Mouse (Mus musculus): ENCODE data around the gene Xlr3b. TPM values are rescaled to one million over a fixed set of nuclear protein-coding genes. Genes with fewer than 3 reads are reported as not detected.

The Xlr3b gene
- polyA plus RNA-seq (2012; rRNA removed; ENCODE audit: low replicate concordance), result 0.75 and 3.2 TPM in 2 replicates

DNA sequence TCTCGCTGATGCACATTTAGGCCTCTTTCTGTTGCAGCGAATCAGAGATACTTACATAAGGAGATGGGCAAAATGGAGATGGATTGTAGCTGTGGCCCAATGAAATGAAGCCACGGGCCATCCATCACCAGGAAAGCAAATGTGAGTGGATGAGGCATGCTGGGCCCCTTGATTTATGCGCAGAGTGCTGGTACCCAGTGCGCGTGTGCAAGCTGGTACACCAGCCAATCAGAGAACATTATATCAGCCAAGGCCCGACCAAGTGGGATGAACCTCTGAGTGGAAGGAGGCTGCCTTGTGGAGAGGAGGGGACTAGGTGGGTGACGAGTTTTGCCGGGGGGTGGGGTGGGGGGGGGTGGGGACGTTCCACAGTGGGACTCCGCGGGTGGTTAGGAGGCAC lies at the start of gene Xlr3b:
Gene Xlr3b, plus strand, starts transcription at position 274 of the 400 bp plus-strand sequence.

DNA sequence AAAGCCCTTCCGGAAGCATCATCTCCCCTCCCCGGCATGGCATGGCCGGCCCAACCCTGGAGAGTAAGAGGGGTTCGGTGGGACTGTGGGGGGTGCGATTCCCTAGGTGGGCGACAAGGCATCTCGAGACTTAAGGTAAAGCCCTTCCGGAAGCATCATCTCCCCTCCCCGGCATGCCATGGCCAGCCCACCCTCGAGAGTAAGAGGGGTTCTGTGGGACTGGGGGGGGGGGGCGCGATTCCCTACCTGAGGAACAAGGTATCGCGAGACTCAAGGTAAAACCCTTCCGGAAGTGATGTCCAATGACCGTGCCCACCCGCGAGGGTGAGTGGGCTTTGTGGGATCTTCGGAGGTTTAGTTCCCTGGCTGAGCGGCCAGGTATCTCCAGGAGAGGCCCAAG lies 43.5 kb upstream of the Xlr3b start, which contains the start of gene Xlr5b:
Gene Xlr5b, plus strand, starts transcription at position 301 of the 400 bp plus-strand sequence.

DNA sequence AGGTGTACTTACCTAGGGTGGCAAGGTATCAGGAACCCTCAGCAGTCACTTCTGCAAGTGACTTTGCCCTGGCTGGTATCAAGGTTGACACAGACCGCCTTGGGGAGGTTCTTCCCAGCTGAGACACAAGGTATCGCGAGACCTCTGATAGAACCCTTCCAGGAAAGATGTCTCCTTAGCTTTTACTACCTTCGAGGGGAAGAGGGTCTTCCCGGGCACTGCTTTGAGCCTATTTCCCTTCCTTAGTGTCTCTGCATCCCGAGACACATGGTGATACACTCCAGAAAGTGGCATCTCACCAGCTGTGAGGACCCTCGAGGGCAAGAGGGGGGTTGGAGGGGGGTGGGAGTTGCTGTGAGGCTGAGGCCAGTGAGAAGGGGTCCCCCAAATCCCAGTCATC lies 42.7 kb upstream of the Xlr3b start, which contains the start of gene DXBay18:
Gene DXBay18, minus strand, starts transcription at position 101 of the 400 bp plus-strand sequence.

DNA sequence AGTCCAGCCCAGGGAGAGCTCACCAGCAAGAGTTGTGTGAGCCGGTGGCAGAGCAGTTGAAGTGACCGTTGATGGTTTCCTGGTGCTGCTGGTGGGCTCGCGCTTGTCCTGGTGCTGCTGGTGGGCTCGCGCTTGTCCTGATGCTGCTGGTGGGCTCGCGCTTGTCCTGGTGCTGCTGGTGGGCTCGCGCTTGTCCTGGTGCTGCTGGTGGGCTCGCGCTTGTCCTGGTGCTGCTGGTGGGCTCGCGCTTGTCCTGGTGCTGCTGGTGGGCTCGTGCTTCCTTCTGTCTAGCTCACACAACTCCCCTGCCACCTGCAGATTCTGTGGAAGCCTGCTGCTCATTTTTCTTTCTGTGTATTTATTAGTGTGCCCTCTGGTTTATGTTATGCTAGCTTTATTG lies 15.1 kb upstream of the Xlr3b start, which contains the start of gene Spin2d:
Gene Spin2d, minus strand, starts transcription at position 101 of the 400 bp plus-strand sequence.

DNA sequence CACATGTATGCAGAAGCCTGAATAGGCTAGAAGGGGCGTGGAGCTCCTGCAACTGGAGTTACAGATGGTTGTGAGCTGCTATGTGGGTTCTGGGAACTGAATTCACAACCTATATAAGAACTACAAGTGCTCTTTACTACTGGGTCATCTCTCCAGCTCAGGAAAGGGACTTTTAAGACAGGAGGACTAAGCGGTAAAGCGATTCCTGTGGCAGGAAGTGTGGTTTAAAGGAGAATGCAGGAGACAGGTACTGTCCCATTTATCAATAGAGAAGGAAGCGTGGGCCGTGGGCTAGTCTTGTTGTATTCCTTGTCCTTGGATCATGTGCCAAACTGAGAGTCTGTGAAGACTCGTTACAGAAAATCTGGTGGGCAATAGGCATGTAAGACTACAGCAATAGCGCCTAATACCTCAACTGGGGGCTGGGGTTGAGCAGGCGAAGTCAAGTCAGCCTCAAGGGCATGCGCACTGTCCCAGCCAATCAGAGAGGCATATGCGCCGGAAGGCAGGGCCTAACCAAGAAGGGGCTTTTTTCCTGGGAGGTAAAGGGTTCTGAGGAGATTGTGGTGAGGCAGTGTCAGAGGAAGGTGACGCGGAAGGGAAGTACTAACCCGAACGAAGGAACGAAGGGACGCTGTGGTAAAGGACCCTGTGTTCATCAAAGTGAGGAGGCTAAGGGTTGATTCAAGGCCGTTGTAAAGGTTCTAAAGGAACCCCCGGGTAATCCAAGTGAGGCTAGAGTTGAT lies 22.0 kb downstream of the Xlr3b start, which contains the start of gene Xlr4b:
Gene Xlr4b, plus strand, starts transcription at position 515 of the 746 bp plus-strand sequence.

DNA sequence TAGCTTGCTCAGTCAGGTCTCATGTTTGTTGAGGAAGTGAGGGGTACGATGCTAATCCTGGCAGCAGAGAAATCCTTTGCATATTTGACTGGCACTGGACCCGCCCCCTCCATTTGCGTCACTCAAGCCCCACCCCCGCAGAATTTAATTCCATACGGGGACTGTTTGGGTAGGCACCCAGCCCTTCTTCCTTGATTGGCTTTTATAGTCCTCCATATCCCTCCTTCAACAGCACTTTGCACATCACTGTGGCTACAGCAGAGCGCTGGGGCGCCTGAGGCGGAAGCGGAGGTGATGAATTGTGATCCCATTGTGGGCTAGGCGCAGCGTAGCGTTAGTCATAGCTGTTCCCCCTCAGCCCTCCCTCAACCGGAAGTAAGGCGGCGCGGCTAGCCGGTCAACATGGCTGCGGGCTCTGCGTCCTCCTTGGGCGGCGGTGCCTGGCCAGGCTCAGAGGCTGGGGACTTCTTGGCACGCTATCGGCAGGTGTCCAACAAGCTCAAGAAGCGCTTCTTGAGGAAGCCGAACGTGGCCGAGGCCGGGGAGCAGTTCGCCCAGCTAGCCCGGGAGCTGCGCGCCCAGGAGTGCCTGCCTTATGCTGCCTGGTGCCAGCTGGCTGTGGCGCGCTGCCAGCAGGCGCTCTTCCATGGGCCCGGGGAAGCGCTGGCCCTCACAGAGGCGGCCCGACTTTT lies 36.1 kb downstream of the Xlr3b start, which contains the start of gene F8a:
Gene F8a, plus strand, starts transcription at position 378 of the 692 bp plus-strand sequence.

DNA sequence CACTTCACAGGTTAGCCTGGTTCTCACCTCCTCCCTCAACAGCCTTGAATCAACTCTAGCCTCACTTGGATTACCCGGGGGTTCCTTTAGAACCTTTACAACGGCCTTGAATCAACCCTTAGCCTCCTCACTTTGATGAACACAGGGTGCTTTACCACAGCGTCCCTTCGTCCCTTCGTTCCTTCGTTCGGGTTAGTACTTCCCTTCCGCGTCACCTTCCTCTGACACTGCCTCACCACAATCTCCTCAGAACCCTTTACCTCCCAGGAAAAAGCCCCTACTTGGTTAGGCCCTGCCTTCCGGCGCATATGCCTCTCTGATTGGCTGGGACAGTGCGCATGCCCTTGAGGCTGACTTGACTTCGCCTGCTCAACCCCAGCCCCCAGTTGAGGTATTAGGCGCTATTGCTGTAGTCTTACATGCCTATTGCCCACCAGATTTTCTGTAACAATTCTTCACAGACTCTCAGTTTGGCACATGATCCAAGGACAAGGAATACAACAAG lies 50.9 kb downstream of the Xlr3b start, which contains the start of gene Xlr4c:
Gene Xlr4c, minus strand, starts transcription at position 310 of the 505 bp plus-strand sequence.

Other genes with a start within 250 kb of the Xlr3b start
- 4.6 and 10.3 TPM in 2 replicates for gene Zfp185, start 204.9 kb upstream of the Xlr3b start, polyA plus RNA-seq (2012; rRNA removed; ENCODE audit: low replicate concordance)
- not detected in 2 replicates for gene Pnma5, start 155.1 kb upstream of the Xlr3b start, polyA plus RNA-seq (2012; rRNA removed; ENCODE audit: low replicate concordance)
- 0.03 TPM in 1 of 2 replicates, not detected in the other for gene Pnma3, start 127.4 kb upstream of the Xlr3b start, polyA plus RNA-seq (2012; rRNA removed; ENCODE audit: low replicate concordance)
- 0.19 and 0.62 TPM in 2 replicates for gene Xlr4a, start 109.7 kb upstream of the Xlr3b start, polyA plus RNA-seq (2012; rRNA removed; ENCODE audit: low replicate concordance)
- 0.19 TPM in 1 of 2 replicates, not detected in the other for gene Xlr3a, start 95.1 kb upstream of the Xlr3b start, polyA plus RNA-seq (2012; rRNA removed; ENCODE audit: low replicate concordance)
- gene Gm14685, start 75.2 kb upstream of the Xlr3b start, polyA plus RNA-seq (2012; rRNA removed; ENCODE audit: low replicate concordance), result 0.07 and 0.17 TPM in 2 replicates
- not detected in 2 replicates for gene Xlr5b, start 43.4 kb upstream of the Xlr3b start, polyA plus RNA-seq (2012; rRNA removed; ENCODE audit: low replicate concordance)
- gene DXBay18, start 42.8 kb upstream of the Xlr3b start, polyA plus RNA-seq (2012; rRNA removed; ENCODE audit: low replicate concordance), result not detected in 2 replicates
- not detected in 2 replicates for gene Spin2d, start 15.2 kb upstream of the Xlr3b start, polyA plus RNA-seq (2012; rRNA removed; ENCODE audit: low replicate concordance)
- 1.4 and 2.4 TPM in 2 replicates for gene Xlr4b, start 22.1 kb downstream of the Xlr3b start, polyA plus RNA-seq (2012; rRNA removed; ENCODE audit: low replicate concordance)
- gene F8a, start 36.1 kb downstream of the Xlr3b start, polyA plus RNA-seq (2012; rRNA removed; ENCODE audit: low replicate concordance), result 10.8 and 30.5 TPM in 2 replicates
- gene Xlr4c, start 50.9 kb downstream of the Xlr3b start, polyA plus RNA-seq (2012; rRNA removed; ENCODE audit: low replicate concordance), result 0.72 and 1.3 TPM in 2 replicates
- 0.13 TPM in 1 of 2 replicates, not detected in the other for gene Xlr3c, start 73.2 kb downstream of the Xlr3b start, polyA plus RNA-seq (2012; rRNA removed; ENCODE audit: low replicate concordance)
- gene Xlr5a, start 100.8 kb downstream of the Xlr3b start, polyA plus RNA-seq (2012; rRNA removed; ENCODE audit: low replicate concordance), result not detected in 2 replicates
- 0.17 and 0.26 TPM in 2 replicates for gene Xlr5c, start 100.8 kb downstream of the Xlr3b start, polyA plus RNA-seq (2012; rRNA removed; ENCODE audit: low replicate concordance)
- 0.09 TPM in 1 of 2 replicates, not detected in the other for gene Gm45015, start 144.6 kb downstream of the Xlr3b start, polyA plus RNA-seq (2012; rRNA removed; ENCODE audit: low replicate concordance)
- 15.9 and 24.5 TPM in 2 replicates for gene Zfp275, start 150.4 kb downstream of the Xlr3b start, polyA plus RNA-seq (2012; rRNA removed; ENCODE audit: low replicate concordance)
- gene Gm18336, start 206.5 kb downstream of the Xlr3b start, polyA plus RNA-seq (2012; rRNA removed; ENCODE audit: low replicate concordance), result 0.07 and 0.54 TPM in 2 replicates
- 0.05 and 0.07 TPM in 2 replicates for gene Zfp92, start 218.9 kb downstream of the Xlr3b start, polyA plus RNA-seq (2012; rRNA removed; ENCODE audit: low replicate concordance)
- gene Trex2, start 243.1 kb downstream of the Xlr3b start, polyA plus RNA-seq (2012; rRNA removed; ENCODE audit: low replicate concordance), result 1.1 and 3.4 TPM in 2 replicates